Mouse (Mus musculus): ENCODE results near the gene Clybl.

GRCm38 (mm10) chr14:122388431-122389031, 207.0 kb downstream of the Clybl start:
- TF ChIP-seq CTCF (conservative IDR thresholded peaks at IDR 0.05; ENCODE audit: insufficient read depth, insufficient read length, low read depth, low read length) (no peak), POLR2A (IDR thresholded peaks at IDR 0.05; ENCODE audit: low read depth, low read length) (no peak)
